Mouse (Mus musculus): ENCODE results near the gene H2-Q4. TPM values are rescaled to one million over a fixed set of nuclear protein-coding genes. Genes with fewer than 3 reads are reported as not detected.
A peak's percentile ranks its signal among the peaks of the same experiment; 100 is the strongest.
"Not testable (repeated sequence)": the region's sequence is repeated elsewhere in the genome, so short reads cannot be mapped to it uniquely, and the experiment has no call there.

The H2-Q4 gene
- polyA plus RNA-seq, 1 experiment from 2014 or later = 1.0 TPM

- Histone ChIP-seq H3K9me3 (no peaks in the 10 kb centered on the region), H3K4me2 (peak overlapping the region; percentile 76), H3K27ac (replicated peaks) (no peak overlapping the region), H3K9ac (peak overlapping the region; percentile 38), H3K4me1 (replicated peaks) (peaks cover 10% of the 10 kb centered on the region), H3K36me3 (no peaks in the 10 kb centered on the region), H3K27me3 (peaks cover 7% of the 10 kb centered on the region; the same call in 1 of the 2 replicates), H3K4me3 (peak overlapping the region; percentile 44)
- peak; percentile 56 for ATAC-seq (ENCODE audit: low FRiP score, low read depth)
- 1% methylated on average over 62 of the region's 70 CpGs for WGBS
Measured at GRCm38 (mm10) chr17:35379729-35380451, 473 bp downstream of the H2-Q4 start.

- H3K4me2 ChIP-seq; H3K4me3 ChIP-seq; H3K36me3 ChIP-seq; H3K9me3 ChIP-seq; H3K9ac ChIP-seq; ATAC-seq (ENCODE audit: low FRiP score, low read depth); H3K27ac ChIP-seq (replicated peaks); H3K4me1 ChIP-seq (replicated peaks); H3K27me3 ChIP-seq: not testable (repeated sequence)
- 5% methylated on average over 7 of the region's 7 CpGs for WGBS
Measured at GRCm38 (mm10) chr17:35389796-35390195, 10.4 kb downstream of the H2-Q4 start.

- not testable (repeated sequence) for ATAC-seq (ENCODE audit: low FRiP score, low read depth); H3K9ac ChIP-seq; H3K4me1 ChIP-seq (replicated peaks); H3K4me2 ChIP-seq; H3K27me3 ChIP-seq; H3K36me3 ChIP-seq; H3K27ac ChIP-seq (replicated peaks); H3K9me3 ChIP-seq; H3K4me3 ChIP-seq
- 78% methylated on average over 2 of the region's 2 CpGs for WGBS
Measured at GRCm38 (mm10) chr17:35392671-35393070, 13.3 kb downstream of the H2-Q4 start.

GRCm38 (mm10) chr17:35393864-35394800 is 14.7 kb downstream of the H2-Q4 start:
- Histone ChIP-seq H3K4me2 (peak overlapping the region; percentile 51), H3K4me3 (peak overlapping the region; percentile 29)
- not testable (repeated sequence) for H3K9me3 ChIP-seq; H3K36me3 ChIP-seq; H3K9ac ChIP-seq; H3K27me3 ChIP-seq; H3K4me1 ChIP-seq (replicated peaks); H3K27ac ChIP-seq (replicated peaks)
- peak; percentile 83 for ATAC-seq (ENCODE audit: low FRiP score, low read depth)
- under 1% methylated on average over 52 of the region's 75 CpGs for WGBS

DNA sequence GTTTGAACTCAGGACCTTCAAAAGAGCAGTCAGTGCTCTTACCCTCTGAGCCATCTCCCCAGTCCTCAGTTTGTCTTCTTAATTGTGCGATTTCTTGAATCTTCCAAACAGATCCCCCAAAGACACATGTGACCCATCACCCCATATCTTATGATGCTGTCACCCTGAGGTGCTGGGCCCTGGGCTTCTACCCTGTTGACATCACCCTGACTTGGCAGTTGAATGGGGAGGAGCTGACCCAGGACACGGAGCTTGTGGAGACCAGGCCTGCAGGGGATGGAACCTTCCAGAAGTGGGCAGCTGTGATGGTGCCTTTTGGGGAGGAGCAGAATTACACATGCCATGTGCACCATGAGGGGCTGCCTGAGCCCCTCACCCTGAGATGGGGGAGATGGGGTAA is 17.5 kb downstream of the H2-Q4 start:
- H3K4me2 ChIP-seq; H3K4me3 ChIP-seq; H3K4me1 ChIP-seq (replicated peaks); ATAC-seq (ENCODE audit: low FRiP score, low read depth); H3K27me3 ChIP-seq; H3K27ac ChIP-seq (replicated peaks); H3K36me3 ChIP-seq; H3K9me3 ChIP-seq; H3K9ac ChIP-seq: not testable (repeated sequence)
- 90% methylated on average over 2 of the region's 2 CpGs for WGBS

GRCm38 (mm10) chr17:35413057-35413456 is 33.6 kb downstream of the H2-Q4 start:
- not testable (repeated sequence) for H3K4me2 ChIP-seq; H3K4me3 ChIP-seq; H3K27me3 ChIP-seq; H3K27ac ChIP-seq (replicated peaks); H3K4me1 ChIP-seq (replicated peaks); H3K9ac ChIP-seq; ATAC-seq (ENCODE audit: low FRiP score, low read depth); H3K36me3 ChIP-seq; H3K9me3 ChIP-seq
- no CpG with 5 or more reads among the region's 1 CpGs for WGBS

DNA sequence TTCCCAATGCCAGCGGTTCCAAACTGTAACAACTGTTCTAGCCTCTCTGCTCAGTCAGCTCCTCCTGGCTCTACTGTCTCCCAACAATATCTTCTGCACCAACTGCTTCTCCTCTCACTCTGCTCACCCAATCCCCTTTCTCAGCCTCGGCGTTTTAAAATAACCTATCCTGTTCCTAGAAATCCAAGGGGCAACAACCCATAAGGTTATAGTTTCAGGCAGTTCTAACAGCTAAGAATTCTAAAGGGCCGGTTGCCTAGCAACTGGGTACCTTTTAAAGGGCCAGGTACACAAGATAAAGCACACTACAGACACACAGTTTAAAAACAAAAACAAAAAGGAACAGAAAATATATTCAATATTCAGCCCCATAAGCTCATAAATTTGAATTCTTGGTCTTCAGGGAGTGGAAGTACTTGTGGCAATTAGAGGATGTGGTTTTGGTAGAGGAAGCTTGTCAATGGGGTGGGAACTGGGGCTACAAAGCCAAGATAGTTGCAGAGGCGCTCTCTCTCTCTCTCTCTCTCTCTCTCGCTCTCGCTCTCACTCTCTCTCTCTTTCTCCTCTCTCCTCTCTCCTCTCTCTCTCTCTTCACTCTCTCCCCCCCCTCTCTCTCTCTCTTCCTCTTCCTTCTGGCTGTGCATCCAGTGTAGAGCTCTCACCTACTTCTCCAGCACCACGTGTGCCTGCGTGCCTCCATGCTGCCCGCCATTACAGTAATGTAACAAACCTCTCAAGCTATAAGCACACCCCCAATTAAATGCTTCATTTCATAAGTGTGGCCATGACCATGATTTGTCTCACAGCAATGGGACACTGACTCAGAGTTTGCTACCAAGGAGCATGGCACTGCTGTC is 36.1 kb downstream of the H2-Q4 start:
- not testable (repeated sequence) for H3K9ac ChIP-seq; H3K4me2 ChIP-seq; H3K27ac ChIP-seq (replicated peaks); H3K4me1 ChIP-seq (replicated peaks); H3K9me3 ChIP-seq; H3K36me3 ChIP-seq; H3K27me3 ChIP-seq; H3K4me3 ChIP-seq
- WGBS = 70% methylated on average over 3 of the region's 10 CpGs
- ATAC-seq (ENCODE audit: low FRiP score, low read depth) = peak; percentile 79

DNA sequence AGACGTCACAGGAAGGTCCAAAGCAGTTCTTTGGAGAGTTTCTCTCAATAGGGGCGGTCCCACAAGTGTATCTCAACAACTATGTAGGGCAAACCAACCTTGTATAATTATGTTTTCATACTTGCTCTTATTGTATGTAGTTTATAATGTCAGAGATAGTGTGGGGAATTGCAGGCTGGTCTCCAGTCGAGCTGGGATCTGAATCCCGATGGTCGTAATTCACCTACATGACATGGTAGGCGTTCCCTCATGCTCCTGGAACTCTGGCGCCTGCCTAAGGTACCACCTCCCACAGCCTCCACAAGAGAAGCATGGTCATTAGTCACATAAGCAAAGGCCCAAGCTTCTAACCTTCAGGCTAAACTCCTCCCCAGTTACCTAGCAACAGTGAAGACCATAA is 39.4 kb downstream of the H2-Q4 start:
- Histone ChIP-seq H3K9me3 (no peaks in the 10 kb centered on the region), H3K27me3 (peaks cover 10% of the 10 kb centered on the region), H3K27ac (replicated peaks) (no peak overlapping the region), H3K4me2 (no peak overlapping the region), H3K4me3 (no peak overlapping the region), H3K36me3 (no peaks in the 10 kb centered on the region), H3K4me1 (replicated peaks) (no peaks in the 10 kb centered on the region), H3K9ac (no peak overlapping the region)
- ATAC-seq (ENCODE audit: low FRiP score, low read depth) = no peak
- WGBS = 72% methylated on average over 7 of the region's 7 CpGs

GRCm38 (mm10) chr17:35419564-35419963 is 40.1 kb downstream of the H2-Q4 start:
- 82% methylated on average over 4 of the region's 4 CpGs for WGBS
- not testable (repeated sequence) for H3K36me3 ChIP-seq; H3K4me2 ChIP-seq; H3K27ac ChIP-seq (replicated peaks); H3K9ac ChIP-seq; H3K4me3 ChIP-seq; H3K4me1 ChIP-seq (replicated peaks); H3K9me3 ChIP-seq; ATAC-seq (ENCODE audit: low FRiP score, low read depth)
- peaks cover 13% of the 10 kb centered on the region for H3K27me3 ChIP-seq

DNA sequence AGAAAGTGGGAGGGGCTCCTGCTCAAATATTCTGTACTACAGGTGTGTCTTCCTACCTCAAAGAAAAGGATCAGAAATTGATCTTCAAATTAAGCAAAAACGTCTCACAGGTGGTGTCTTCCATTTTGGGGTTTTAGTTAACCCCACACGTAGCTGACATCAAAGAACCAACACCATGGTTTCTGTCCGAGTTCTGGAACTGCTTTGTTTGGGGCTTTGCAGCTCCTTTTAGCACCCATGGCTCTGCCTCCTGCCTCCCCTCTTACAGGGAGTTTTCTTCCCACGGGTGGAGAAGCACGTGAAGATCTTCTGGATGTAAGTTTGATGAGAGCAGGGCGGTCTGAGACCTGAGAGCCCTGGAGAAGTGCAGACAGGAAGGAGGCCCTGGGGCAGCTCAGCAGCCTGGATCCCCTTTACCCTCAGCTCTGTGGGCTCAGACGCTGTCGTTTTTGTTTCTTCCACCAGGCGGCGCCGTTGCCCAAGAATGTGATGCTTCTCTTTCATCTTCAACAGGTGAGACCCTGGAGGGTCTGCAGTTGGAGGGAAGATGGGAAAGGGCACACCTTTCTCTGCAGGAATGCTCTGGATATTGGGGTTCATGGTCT is 40.9 kb downstream of the H2-Q4 start:
- H3K4me3 ChIP-seq; H3K9ac ChIP-seq; ATAC-seq (ENCODE audit: low FRiP score, low read depth); H3K4me1 ChIP-seq (replicated peaks); H3K9me3 ChIP-seq; H3K36me3 ChIP-seq; H3K27ac ChIP-seq (replicated peaks); H3K4me2 ChIP-seq: not testable (repeated sequence)
- WGBS = 17% methylated on average over 11 of the region's 11 CpGs
- peaks cover 16% of the 10 kb centered on the region for H3K27me3 ChIP-seq

GRCm38 (mm10) chr17:35421331-35421730 is 41.9 kb downstream of the H2-Q4 start:
- not testable (repeated sequence) for H3K36me3 ChIP-seq; H3K9ac ChIP-seq; H3K27ac ChIP-seq (replicated peaks); H3K9me3 ChIP-seq; H3K4me3 ChIP-seq; H3K4me2 ChIP-seq; H3K4me1 ChIP-seq (replicated peaks); ATAC-seq (ENCODE audit: low FRiP score, low read depth)
- 93% methylated on average over 4 of the region's 4 CpGs for WGBS
- H3K27me3 ChIP-seq = peaks cover 24% of the 10 kb centered on the region

Data from hindbrain, embryonic 15.5 days (tissue).